Mouse (Mus musculus) forebrain, postnatal 0 days (tissue): ENCODE data around the gene Cysrt1. TPM values are rescaled to one million over a fixed set of nuclear protein-coding genes. Genes with fewer than 3 reads are reported as not detected.
A peak's percentile ranks its signal among the peaks of the same experiment; 100 is the strongest.

Experiments used
- ATAC-seq: fragments of 200-750 bp; cut with Nextera tagmentation; 2 replicates; pipeline ENCODE4 v1.8.0; 2017; ENCODE audit warnings: mild to moderate bottlenecking, moderate library complexity
- DNase-seq: peaks from one replicate; pipeline ENCODE4 v3.0.0-alpha.2; 2015
- H3K27ac ChIP-seq: fragments of 300-500 bp; sonication (generic); 2 replicates; pipeline ENCODE4 v1.5.1; 2014; ENCODE audit warnings: low read depth, mild to moderate bottlenecking, antibody characterized with exemption, low read length, moderate library complexity, mixed read lengths
- H3K27me3 ChIP-seq: fragments of 300-500 bp; sonication (generic); 2 replicates; pipeline ENCODE4 v1.6.1; 2014; ENCODE audit warnings: mild to moderate bottlenecking, low read length, mixed read lengths; ENCODE audit not compliant: insufficient read depth
- H3K36me3 ChIP-seq: fragments of 300-500 bp; sonication (generic); 2 replicates; pipeline ENCODE4 v1.6.1; 2014; ENCODE audit warnings: mild to moderate bottlenecking, moderate library complexity; ENCODE audit not compliant: insufficient read depth
- H3K4me1 ChIP-seq: fragments of 300-500 bp; sonication (generic); 2 replicates; pipeline ENCODE4 v1.6.1; 2014; ENCODE audit warnings: antibody characterized with exemption; ENCODE audit not compliant: insufficient read depth
- H3K4me2 ChIP-seq: fragments of 300-500 bp; sonication (generic); 2 replicates; pipeline ENCODE4 v1.6.1; 2014; ENCODE audit warnings: low read depth, mild to moderate bottlenecking, moderate library complexity
- H3K4me3 ChIP-seq: fragments of 300-500 bp; sonication (generic); 2 replicates; pipeline ENCODE4 v1.5.1; 2014; ENCODE audit warnings: low read depth, low read length, mixed read lengths
- H3K9ac ChIP-seq: fragments of 300-500 bp; sonication (generic); 2 replicates; pipeline ENCODE4 v1.6.1; 2014; ENCODE audit warnings: mild to moderate bottlenecking
- H3K9me3 ChIP-seq: fragments of 300-500 bp; sonication (generic); 2 replicates; pipeline ENCODE4 v1.6.1; 2016; ENCODE audit warnings: low read length
- CTCF ChIP-seq: sonication (generic); IDR thresholded peaks from 2 replicates; pipeline ENCODE4 v1.5.1; 2016; ENCODE audit warnings: antibody characterized with exemption, control low read depth, low read depth
- WGBS: fragments of 180-500 bp; shearing (Covaris S2); extraction: QIAGEN DNeasy Blood & Tissue Kit; methylation state at CpG from one replicate; pipeline ENCODE4 v1.1.7; 2014; 5-methylcytosine and 5-hydroxymethylcytosine counted together
- polyA plus RNA-seq: library from polyadenylated mRNA; unstranded; fragments of >200 nt; fragmentation: Nextera tagmentation; extraction: Ambion mirVana; gene quantifications from 2 replicates; pipeline ENCODE4 v1.2.1, GENCODE M21; 2015
- total RNA-seq: library from RNA; depleted of rRNA; stranded (reverse); fragments of >200 nt; gene quantifications from 2 replicates; pipeline ENCODE4 v1.2.3, GENCODE M21; 2014

The Cysrt1 gene
- total and polyA plus RNA-seq, 2 experiments from 2014 or later, result not detected

DNA sequence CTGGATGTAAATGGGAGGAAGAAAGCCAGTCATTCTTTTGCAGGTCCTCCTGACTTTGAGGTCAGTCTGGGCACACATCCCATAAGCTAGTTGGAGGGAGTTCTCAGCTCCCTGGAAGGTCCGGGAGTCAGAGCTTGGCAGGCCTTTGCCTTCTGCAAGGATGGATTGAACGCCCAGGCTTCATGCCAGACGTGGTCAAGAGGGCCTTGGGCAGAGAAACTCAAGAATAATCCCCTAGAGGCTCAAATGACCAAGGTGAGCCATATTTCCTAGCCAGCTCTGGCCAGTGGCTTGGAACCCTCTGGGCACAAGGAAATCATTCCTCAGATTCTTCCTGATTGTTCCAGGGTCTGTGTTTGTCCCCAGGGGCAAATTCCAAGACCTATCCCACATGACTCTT is 22.6 kb upstream of the Cysrt1 start:
- TF ChIP-seq CTCF, result no peak
- ATAC-seq, result no peak
- Histone ChIP-seq H3K4me2 (peak overlapping the region; percentile 91), H3K4me1 (peaks cover 33% of the 10 kb centered on the region), H3K36me3 (peaks cover 13% of the 10 kb centered on the region), H3K4me3 (no peak overlapping the region), H3K9me3 (no peaks in the 10 kb centered on the region), H3K9ac (no peak overlapping the region; the same call in 1 of the 2 replicates), H3K27me3 (no peaks in the 10 kb centered on the region), H3K27ac (no peak overlapping the region)
- WGBS, result 51% methylated on average over 3 of the region's 3 CpGs
- no peak for DNase-seq

DNA sequence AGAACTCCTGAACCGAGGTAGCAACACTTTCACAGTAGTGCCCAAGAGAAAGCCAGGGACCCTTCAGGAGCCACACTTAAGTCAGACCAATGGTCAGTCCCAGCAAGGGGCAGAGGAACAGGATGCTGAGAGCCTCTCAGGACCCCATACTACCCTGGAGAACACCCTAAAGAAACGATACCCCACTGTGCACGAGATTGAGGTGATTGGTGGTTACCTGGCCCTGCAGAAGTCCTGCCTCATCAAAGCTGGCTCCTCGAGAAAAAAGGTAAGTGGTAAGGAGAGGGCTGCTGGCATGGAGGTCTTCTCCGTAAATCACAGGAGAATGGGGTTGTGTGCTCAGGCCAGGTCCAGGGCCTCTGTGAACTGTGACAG is 22.0 kb upstream of the Cysrt1 start:
- H3K36me3 ChIP-seq, result peaks cover 9% of the 10 kb centered on the region
- H3K9ac ChIP-seq, result no peak overlapping the region; the same call in 1 of the 2 replicates
- no peak for TF ChIP-seq CTCF
- no peak overlapping the region for H3K4me3 ChIP-seq
- H3K9me3 ChIP-seq, result no peaks in the 10 kb centered on the region
- WGBS, result 82% methylated on average over 5 of the region's 5 CpGs
- peak overlapping the region; percentile 91 for H3K4me2 ChIP-seq
- no peak overlapping the region for H3K27ac ChIP-seq
- peaks cover 33% of the 10 kb centered on the region for H3K4me1 ChIP-seq
- DNase-seq (no peak), ATAC-seq (no peak)
- H3K27me3 ChIP-seq, result no peaks in the 10 kb centered on the region

DNA sequence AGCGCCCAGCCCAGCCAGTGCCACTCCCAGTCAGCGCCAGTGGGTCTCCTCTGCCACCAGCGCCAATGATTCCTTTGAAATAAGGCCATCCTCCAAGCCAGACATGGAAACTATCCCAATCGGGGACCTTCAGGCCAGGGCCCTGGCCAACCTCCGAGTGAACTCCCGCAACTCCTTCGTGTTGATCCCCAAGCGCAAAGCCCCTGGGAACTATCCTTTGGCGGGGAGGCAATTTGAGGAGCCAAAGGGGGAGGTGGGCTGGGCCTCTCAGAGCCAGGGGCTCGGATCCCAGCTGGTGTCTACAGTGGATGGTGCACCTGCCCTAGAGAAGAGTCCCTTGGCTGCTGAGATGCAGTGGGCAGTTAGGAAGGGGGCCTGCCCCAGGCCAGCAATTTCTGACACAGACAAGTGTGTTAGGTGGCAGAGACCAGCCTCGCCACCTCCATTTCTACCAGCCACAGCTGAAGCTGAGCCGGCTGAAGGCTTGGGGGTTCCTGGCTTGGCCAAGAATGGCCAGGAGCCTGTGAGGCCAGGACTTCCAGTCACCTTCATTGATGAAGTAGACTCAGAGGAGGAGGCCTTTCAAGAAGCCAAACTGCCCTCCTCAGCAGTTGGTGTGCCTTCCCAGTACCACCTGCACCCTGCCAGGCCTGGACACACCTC is 21.5 kb upstream of the Cysrt1 start:
- Histone ChIP-seq H3K9me3 (no peaks in the 10 kb centered on the region), H3K27me3 (no peaks in the 10 kb centered on the region), H3K4me2 (peak overlapping the region; percentile 91), H3K4me3 (peak overlapping the region; percentile 76), H3K4me1 (peaks cover 33% of the 10 kb centered on the region), H3K9ac (peak overlapping the region; percentile 66), H3K27ac (no peak overlapping the region), H3K36me3 (peaks cover 4% of the 10 kb centered on the region; the same call in 1 of the 2 replicates)
- no peak for TF ChIP-seq CTCF
- WGBS, result 21% methylated on average over 12 of the region's 12 CpGs
- no peak for DNase-seq
- ATAC-seq, result no peak

DNA sequence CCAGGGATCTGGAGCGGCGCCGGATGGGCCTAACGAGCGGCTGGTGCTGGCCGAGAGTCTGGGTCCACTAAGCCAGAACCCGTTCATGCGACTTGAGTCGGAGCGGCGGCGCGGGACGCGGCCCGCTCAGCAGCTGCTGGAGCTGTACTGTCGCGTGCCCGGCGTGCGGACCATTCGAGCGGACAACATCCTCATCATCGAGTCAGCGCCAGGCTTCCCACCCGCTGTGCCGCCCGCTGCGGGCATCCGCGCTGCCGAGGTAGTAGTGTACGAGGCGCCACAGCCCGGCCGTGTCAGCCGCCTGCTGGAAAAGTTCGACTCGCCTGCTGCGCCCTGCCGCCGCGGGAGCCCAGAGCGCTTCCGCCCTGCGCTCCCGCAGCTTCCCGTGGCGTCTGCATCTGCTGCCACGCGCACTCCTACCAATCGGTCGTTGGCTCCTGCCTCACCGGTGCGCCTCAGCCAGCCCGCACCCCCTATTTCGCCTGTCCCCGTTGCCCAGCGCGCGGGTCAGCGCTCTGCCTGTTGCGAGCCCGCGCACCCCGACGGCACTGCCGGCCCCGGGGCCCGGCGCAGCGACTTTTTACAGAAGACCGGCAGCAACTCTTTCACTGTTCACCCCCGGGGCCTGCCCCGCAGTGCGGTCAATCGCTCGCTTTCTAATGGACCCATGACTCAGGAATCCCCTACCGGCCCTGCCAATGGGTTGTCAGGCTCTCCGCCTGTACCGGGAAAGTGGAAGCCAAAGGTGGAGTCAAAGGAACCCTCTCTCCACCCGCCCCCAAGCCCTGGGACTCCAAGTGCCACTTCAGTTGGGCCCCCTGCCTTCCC is 20.8 kb upstream of the Cysrt1 start:
- peak; percentile 56 for DNase-seq

DNA sequence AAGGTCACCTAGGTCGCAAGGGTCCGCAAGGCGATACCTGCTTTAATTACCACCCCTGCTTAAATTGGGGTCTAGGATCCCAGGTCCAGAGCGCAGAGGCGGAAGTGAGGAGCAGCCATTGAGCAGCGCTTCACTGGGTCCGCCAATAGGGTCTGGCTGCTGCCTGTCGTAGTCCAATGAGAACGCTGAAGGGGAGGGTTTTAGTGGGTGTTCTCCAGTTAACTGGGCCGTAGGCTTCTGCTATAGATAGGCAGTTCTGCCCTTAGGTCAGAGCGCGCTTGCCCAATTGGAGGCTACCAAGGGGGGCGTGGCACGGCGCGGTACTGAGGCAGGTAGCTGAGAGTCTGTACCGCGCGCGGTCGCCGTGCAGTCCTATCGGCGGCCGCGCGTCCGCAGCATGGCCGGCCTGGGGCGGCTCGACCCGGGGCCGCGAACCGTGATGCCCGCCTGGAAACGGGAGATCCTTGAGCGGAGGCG is 20.1 kb upstream of the Cysrt1 start, which contains the start of gene Tprn:
Gene Tprn, plus strand, starts transcription at position 328 of the 477 bp plus-strand sequence.
- peak; percentile 95 for DNase-seq
- WGBS, result under 1% methylated on average over 37 of the region's 39 CpGs
- ATAC-seq, result peak; percentile 99
- Histone ChIP-seq H3K27ac (peak within 1 kb of the TSS; percentile 54), H3K4me2 (peak within 1 kb of the TSS; percentile 91), H3K4me3 (peak within 1 kb of the TSS; percentile 76), H3K9me3 (no peaks in the 10 kb centered on the region), H3K9ac (peak within 1 kb of the TSS; percentile 66), H3K36me3 (no peaks in the 10 kb centered on the region), H3K4me1 (peaks cover 33% of the 10 kb centered on the region), H3K27me3 (no peaks in the 10 kb centered on the region)
- no peak; the same call in 1 of the 2 replicates for TF ChIP-seq CTCF

More for the DNA sequence above, 20.8 kb upstream of the Cysrt1 start:
- WGBS, result 3% methylated on average over 82 of the region's 82 CpGs
- Histone ChIP-seq H3K4me1 (peaks cover 33% of the 10 kb centered on the region), H3K4me3 (peak overlapping the region; percentile 76), H3K27me3 (no peaks in the 10 kb centered on the region), H3K36me3 (peaks cover 2% of the 10 kb centered on the region; the same call in 1 of the 2 replicates), H3K9ac (peak overlapping the region; percentile 66), H3K9me3 (no peaks in the 10 kb centered on the region), H3K27ac (peak overlapping the region; percentile 54; the same call in 1 of the 2 replicates), H3K4me2 (peak overlapping the region; percentile 91)
- ATAC-seq, result peak; percentile 11
- TF ChIP-seq CTCF, result no peak; the same call in 1 of the 2 replicates

DNA sequence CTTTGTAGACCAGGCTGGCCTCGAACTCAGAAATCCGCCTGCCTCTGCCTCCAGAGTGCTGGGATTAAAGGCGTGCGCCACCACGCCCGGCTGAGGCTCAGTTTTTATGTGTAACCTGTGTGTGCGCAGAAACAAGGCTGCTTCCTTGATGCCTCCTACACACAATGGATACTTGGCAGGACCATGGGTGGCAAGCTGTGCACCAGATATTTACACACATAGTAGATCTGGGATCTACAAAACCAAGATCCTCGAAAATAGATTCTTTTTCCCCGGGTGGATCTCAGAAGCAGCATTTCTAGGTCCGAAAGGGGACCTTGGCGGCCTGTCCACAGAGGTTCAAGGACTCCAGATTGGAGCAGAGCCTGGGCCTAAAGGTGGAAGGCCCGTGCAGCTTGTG is 19.6 kb upstream of the Cysrt1 start:
- Histone ChIP-seq H3K4me2 (peak overlapping the region; percentile 91), H3K9me3 (no peaks in the 10 kb centered on the region), H3K9ac (peak overlapping the region; percentile 66), H3K27me3 (no peaks in the 10 kb centered on the region), H3K4me1 (peaks cover 33% of the 10 kb centered on the region), H3K4me3 (peak overlapping the region; percentile 76), H3K36me3 (no peaks in the 10 kb centered on the region), H3K27ac (peak overlapping the region; percentile 41)
- no peak for DNase-seq
- 48% methylated on average over 12 of the region's 12 CpGs for WGBS
- no peak for TF ChIP-seq CTCF
- peak; percentile 1; the same call in 1 of the 2 replicates for ATAC-seq
